Mouse (Mus musculus): Measurements from ENCODE around the gene Ptprn. TPM values are rescaled to one million over a fixed set of nuclear protein-coding genes. Genes with fewer than 3 reads are reported as not detected.
A peak's percentile ranks its signal among the peaks of the same experiment; 100 is the strongest.

Ptprn gene
- polyA plus RNA-seq (2014; fragmentation: Nextera tagmentation; extraction: Ambion mirVana) = 26.1 and 34.8 TPM in 2 replicates

- peak within 1 kb of the TSS; percentile 55 for H3K4me3 ChIP-seq (replicated peaks; ENCODE audit: low read length)
- ATAC-seq (ENCODE audit: low FRiP score) = peak; percentile 88
- H3K9ac ChIP-seq = peak within 1 kb of the TSS; percentile 65
- no peak for DNase-seq (ENCODE audit: low spot score)
- H3K27me3 ChIP-seq (ENCODE audit: control insufficient read depth, insufficient read depth, low read length) = peaks cover 49% of the 10 kb centered on the region
- no peaks in the 10 kb centered on the region for H3K36me3 ChIP-seq (replicated peaks; ENCODE audit: control insufficient read depth, insufficient read depth)
- no peak within 1 kb of the TSS for H3K27ac ChIP-seq
- H3K4me1 ChIP-seq (replicated peaks; ENCODE audit: control insufficient read depth, insufficient read depth, low read length) = no peaks in the 10 kb centered on the region
- peak within 1 kb of the TSS; percentile 66 for H3K4me2 ChIP-seq (replicated peaks)
- no peaks in the 10 kb centered on the region for H3K9me3 ChIP-seq (ENCODE audit: control insufficient read depth, low read length)
- 13% methylated on average over 32 of the region's 32 CpGs for WGBS
Observed at GRCm38 (mm10) chr1:75264091-75264880, at the start of gene Ptprn. Gene Ptprn, minus strand, starts transcription at chr1:75264502.

- DNase-seq (ENCODE audit: low spot score) (no peak), ATAC-seq (ENCODE audit: low FRiP score) (no peak)
- H3K27ac ChIP-seq = no peak overlapping the region
- H3K4me3 ChIP-seq (replicated peaks; ENCODE audit: low read length) = no peak overlapping the region
- WGBS = 96% methylated on average over 6 of the region's 6 CpGs
- H3K36me3 ChIP-seq (replicated peaks; ENCODE audit: control insufficient read depth, insufficient read depth) = peaks cover 89% of the 10 kb centered on the region
- no peak overlapping the region for H3K9ac ChIP-seq
- H3K9me3 ChIP-seq (ENCODE audit: control insufficient read depth, low read length) = no peaks in the 10 kb centered on the region
- no peak overlapping the region for H3K4me2 ChIP-seq (replicated peaks)
- H3K27me3 ChIP-seq (ENCODE audit: control insufficient read depth, insufficient read depth, low read length) = no peaks in the 10 kb centered on the region
- peaks cover 10% of the 10 kb centered on the region for H3K4me1 ChIP-seq (replicated peaks; ENCODE audit: control insufficient read depth, insufficient read depth, low read length)
Observed at GRCm38 (mm10) chr1:75311694-75312093, 47.4 kb upstream of the Ptprn start.

GRCm38 (mm10) chr1:75304662-75305061 is 40.4 kb upstream of the Ptprn start:
- Histone ChIP-seq H3K9ac (no peak overlapping the region), H3K9me3 (ENCODE audit: control insufficient read depth, low read length) (no peaks in the 10 kb centered on the region), H3K36me3 (replicated peaks; ENCODE audit: control insufficient read depth, insufficient read depth) (peaks cover 30% of the 10 kb centered on the region), H3K4me1 (replicated peaks; ENCODE audit: control insufficient read depth, insufficient read depth, low read length) (no peaks in the 10 kb centered on the region), H3K27ac (no peak overlapping the region), H3K27me3 (ENCODE audit: control insufficient read depth, insufficient read depth, low read length) (no peaks in the 10 kb centered on the region), H3K4me2 (replicated peaks) (no peak overlapping the region), H3K4me3 (replicated peaks; ENCODE audit: low read length) (no peak overlapping the region)
- ATAC-seq (ENCODE audit: low FRiP score) (no peak), DNase-seq (ENCODE audit: low spot score) (no peak)
- 80% methylated on average over 2 of the region's 2 CpGs for whole genome bisulfite sequencing

GRCm38 (mm10) chr1:75294294-75294693 is 30.0 kb upstream of the Ptprn start:
- Histone ChIP-seq H3K27ac (no peak overlapping the region), H3K4me2 (replicated peaks) (no peak overlapping the region), H3K4me1 (replicated peaks; ENCODE audit: control insufficient read depth, insufficient read depth, low read length) (peaks cover 9% of the 10 kb centered on the region), H3K36me3 (replicated peaks; ENCODE audit: control insufficient read depth, insufficient read depth) (no peaks in the 10 kb centered on the region), H3K27me3 (ENCODE audit: control insufficient read depth, insufficient read depth, low read length) (no peaks in the 10 kb centered on the region), H3K9me3 (ENCODE audit: control insufficient read depth, low read length) (no peaks in the 10 kb centered on the region), H3K4me3 (replicated peaks; ENCODE audit: low read length) (no peak overlapping the region), H3K9ac (no peak overlapping the region)
- DNase-seq (ENCODE audit: low spot score) (no peak), ATAC-seq (ENCODE audit: low FRiP score) (no peak)
- WGBS = 83% methylated on average over 5 of the region's 5 CpGs

GRCm38 (mm10) chr1:75293331-75293701 is 29.0 kb upstream of the Ptprn start:
- Histone ChIP-seq H3K27me3 (ENCODE audit: control insufficient read depth, insufficient read depth, low read length) (no peaks in the 10 kb centered on the region), H3K4me3 (replicated peaks; ENCODE audit: low read length) (no peak overlapping the region), H3K27ac (no peak overlapping the region), H3K4me1 (replicated peaks; ENCODE audit: control insufficient read depth, insufficient read depth, low read length) (peaks cover 18% of the 10 kb centered on the region), H3K9ac (no peak overlapping the region), H3K36me3 (replicated peaks; ENCODE audit: control insufficient read depth, insufficient read depth) (no peaks in the 10 kb centered on the region), H3K9me3 (ENCODE audit: control insufficient read depth, low read length) (no peaks in the 10 kb centered on the region), H3K4me2 (replicated peaks) (no peak overlapping the region)
- WGBS = 72% methylated on average over 5 of the region's 5 CpGs
- DNase-seq (ENCODE audit: low spot score) = no peak
- no peak for ATAC-seq (ENCODE audit: low FRiP score)

- H3K9ac ChIP-seq = no peak overlapping the region
- H3K36me3 ChIP-seq (replicated peaks; ENCODE audit: control insufficient read depth, insufficient read depth) = no peaks in the 10 kb centered on the region
- H3K27me3 ChIP-seq (ENCODE audit: control insufficient read depth, insufficient read depth, low read length) = no peaks in the 10 kb centered on the region
- no peaks in the 10 kb centered on the region for H3K9me3 ChIP-seq (ENCODE audit: control insufficient read depth, low read length)
- no peak overlapping the region for H3K27ac ChIP-seq
- no peak for ATAC-seq (ENCODE audit: low FRiP score)
- peaks cover 23% of the 10 kb centered on the region for H3K4me1 ChIP-seq (replicated peaks; ENCODE audit: control insufficient read depth, insufficient read depth, low read length)
- WGBS = 68% methylated on average over 12 of the region's 12 CpGs
- no peak overlapping the region for H3K4me2 ChIP-seq (replicated peaks)
- H3K4me3 ChIP-seq (replicated peaks; ENCODE audit: low read length) = no peak overlapping the region
- DNase-seq (ENCODE audit: low spot score) = no peak
Observed at GRCm38 (mm10) chr1:75292476-75293330, 28.4 kb upstream of the Ptprn start.

- peaks cover 23% of the 10 kb centered on the region for H3K4me1 ChIP-seq (replicated peaks; ENCODE audit: control insufficient read depth, insufficient read depth, low read length)
- H3K27me3 ChIP-seq (ENCODE audit: control insufficient read depth, insufficient read depth, low read length) = no peaks in the 10 kb centered on the region
- no peaks in the 10 kb centered on the region for H3K36me3 ChIP-seq (replicated peaks; ENCODE audit: control insufficient read depth, insufficient read depth)
- H3K27ac ChIP-seq = no peak overlapping the region
- H3K4me2 ChIP-seq (replicated peaks) = no peak overlapping the region
- H3K9ac ChIP-seq = no peak overlapping the region
- no peak overlapping the region for H3K4me3 ChIP-seq (replicated peaks; ENCODE audit: low read length)
- 72% methylated on average over 8 of the region's 8 CpGs for WGBS
- no peak for DNase-seq (ENCODE audit: low spot score)
- no peaks in the 10 kb centered on the region for H3K9me3 ChIP-seq (ENCODE audit: control insufficient read depth, low read length)
- ATAC-seq (ENCODE audit: low FRiP score) = no peak
Observed at GRCm38 (mm10) chr1:75291321-75291720, 27.0 kb upstream of the Ptprn start.

GRCm38 (mm10) chr1:75290582-75290981 is 26.3 kb upstream of the Ptprn start:
- no peak overlapping the region for H3K4me3 ChIP-seq (replicated peaks; ENCODE audit: low read length)
- peak overlapping the region; percentile 88 for H3K27ac ChIP-seq
- no peaks in the 10 kb centered on the region for H3K9me3 ChIP-seq (ENCODE audit: control insufficient read depth, low read length)
- peak; percentile 41; the same call in 1 of the 2 replicates for ATAC-seq (ENCODE audit: low FRiP score)
- no peaks in the 10 kb centered on the region for H3K36me3 ChIP-seq (replicated peaks; ENCODE audit: control insufficient read depth, insufficient read depth)
- H3K4me1 ChIP-seq (replicated peaks; ENCODE audit: control insufficient read depth, insufficient read depth, low read length) = peaks cover 23% of the 10 kb centered on the region
- H3K27me3 ChIP-seq (ENCODE audit: control insufficient read depth, insufficient read depth, low read length) = no peaks in the 10 kb centered on the region
- H3K4me2 ChIP-seq (replicated peaks) = no peak overlapping the region
- peak; percentile 78 for DNase-seq (ENCODE audit: low spot score)
- no peak overlapping the region for H3K9ac ChIP-seq

- ATAC-seq (ENCODE audit: low FRiP score) (no peak), DNase-seq (ENCODE audit: low spot score) (no peak)
- no peaks in the 10 kb centered on the region for H3K36me3 ChIP-seq (replicated peaks; ENCODE audit: control insufficient read depth, insufficient read depth)
- H3K9ac ChIP-seq = peak overlapping the region; percentile 31
- 26% methylated on average over 8 of the region's 8 CpGs for WGBS
- no peak overlapping the region for H3K4me3 ChIP-seq (replicated peaks; ENCODE audit: low read length)
- no peaks in the 10 kb centered on the region for H3K9me3 ChIP-seq (ENCODE audit: control insufficient read depth, low read length)
- H3K27ac ChIP-seq = peak overlapping the region; percentile 88
- H3K27me3 ChIP-seq (ENCODE audit: control insufficient read depth, insufficient read depth, low read length) = no peaks in the 10 kb centered on the region
- H3K4me1 ChIP-seq (replicated peaks; ENCODE audit: control insufficient read depth, insufficient read depth, low read length) = peaks cover 23% of the 10 kb centered on the region
- peak overlapping the region; percentile 30 for H3K4me2 ChIP-seq (replicated peaks)
Observed at GRCm38 (mm10) chr1:75289888-75290431, 25.7 kb upstream of the Ptprn start.
